Mouse (Mus musculus): ENCODE data around the gene Zfp777. TPM values are rescaled to one million over a fixed set of nuclear protein-coding genes. Genes with fewer than 3 reads are reported as not detected.

Gene Zfp777
- polyA plus RNA-seq, 1 experiment from 2014 or later = 6.8 TPM

Small RNA genes within 50 kb of the gene (microRNA-seq; reads per million reads assigned to microRNA genes)
- gene Gm24563 = not detected

Other genes with a start within 250 kb of the Zfp777 start
- 167 and 173 TPM in 2 replicates for gene Pdia4, start 235.5 kb downstream of the Zfp777 start, polyA plus RNA-seq (2015; fragmentation: Nextera tagmentation; extraction: Ambion mirVana)
- 13.5 and 13.9 TPM in 2 replicates for gene Zfp786, start 218.0 kb downstream of the Zfp777 start, polyA plus RNA-seq (2015; fragmentation: Nextera tagmentation; extraction: Ambion mirVana)
- gene Zfp398, start 213.2 kb downstream of the Zfp777 start, polyA plus RNA-seq (2015; fragmentation: Nextera tagmentation; extraction: Ambion mirVana) = 13.1 and 14.7 TPM in 2 replicates
- 18.7 and 19.1 TPM in 2 replicates for gene Zfp282, start 171.7 kb downstream of the Zfp777 start, polyA plus RNA-seq (2015; fragmentation: Nextera tagmentation; extraction: Ambion mirVana)
- 21.0 and 25.4 TPM in 2 replicates for gene Zfp212, start 128.4 kb downstream of the Zfp777 start, polyA plus RNA-seq (2015; fragmentation: Nextera tagmentation; extraction: Ambion mirVana)
- 11.2 and 13.3 TPM in 2 replicates for gene Zfp956, start 95.5 kb downstream of the Zfp777 start, polyA plus RNA-seq (2015; fragmentation: Nextera tagmentation; extraction: Ambion mirVana)
- gene Zfp746, start 37.7 kb upstream of the Zfp777 start, polyA plus RNA-seq (2015; fragmentation: Nextera tagmentation; extraction: Ambion mirVana) = 17.2 and 18.2 TPM in 2 replicates

Data from forebrain, embryonic 13.5 days (tissue).